In the genomic region with DNA sequence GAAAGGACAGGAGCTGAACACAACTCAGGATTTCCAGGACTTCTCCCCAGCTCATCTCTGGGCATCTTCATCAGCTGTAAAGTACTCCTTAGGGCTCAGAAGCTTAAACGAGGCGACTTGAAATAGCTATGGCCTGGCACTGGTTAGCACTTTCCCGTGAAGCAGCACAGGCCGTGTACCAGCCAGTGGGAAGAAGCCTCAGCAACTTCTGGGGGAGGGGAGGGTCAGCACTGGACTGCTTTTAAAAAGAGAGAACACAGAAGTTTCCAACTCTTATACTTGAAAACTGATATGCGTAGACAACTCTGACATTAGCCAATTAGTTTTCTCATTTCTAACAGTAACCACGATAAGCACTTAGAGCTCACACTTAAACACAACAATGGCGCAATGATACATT, we compare ENCODE assay signal across 9 mouse cellular contexts. TPM values are rescaled to one million over a fixed set of nuclear protein-coding genes. Genes with fewer than 3 reads are reported as not detected.
DNase-seq lines count a peak whose midpoint lies in the region; ATAC-seq lines count a peak whose summit lies in the region.
"Had no signal": no experiment of that assay in that cellular context is flagged by ENCODE, and none has a peak within 500 bp of the region (broad histone marks: within the 10 kb centered on the region; RNA-seq: fewer than 3 reads in every experiment).

No protein-coding gene starts in this region.

- WGBS in hindbrain, embryonic 10.5 days, result 61% methylated on average over 7 of the region's 7 CpGs
- 57% methylated on average over 7 of the region's 7 CpGs for WGBS in hindbrain, embryonic 11.5 days
- 35% methylated on average over 7 of the region's 7 CpGs for WGBS in embryonic facial prominence, embryonic 12.5 days
- WGBS in intestine, embryonic 15.5 days, result 37% methylated on average over 7 of the region's 7 CpGs
- 52% methylated on average over 7 of the region's 7 CpGs for whole genome bisulfite sequencing in midbrain, embryonic 15.5 days

- H3K4me2 ChIP-seq in hindbrain, embryonic 11.5 days (replicated peaks; ENCODE audit: low read depth, low read length), result no peak overlapping the region
- peak overlapping the region; percentile 59 for H3K4me2 ChIP-seq in embryonic facial prominence, embryonic 12.5 days (replicated peaks)
- H3K4me2 ChIP-seq in intestine, embryonic 15.5 days (replicated peaks), result peak overlapping the region; percentile 77
- H3K4me2 ChIP-seq in midbrain, embryonic 15.5 days, result peak overlapping the region; percentile 76; the same call in 1 of the 2 replicates

- no peak for DNase-seq in hindbrain, embryonic 10.5 days (ENCODE audit: low spot score)
- no peak for DNase-seq in hindbrain, embryonic 11.5 days (ENCODE audit: low spot score)
- no peak for DNase-seq in urinary bladder, postnatal 10 days (ENCODE audit: low spot score)
- no peak for DNase-seq in adrenal gland, adult (ENCODE audit: inconsistent age in 2 of 2, low spot score in 1 of 2)

- no peaks in the 10 kb centered on the region for H3K27me3 ChIP-seq in hindbrain, embryonic 10.5 days (ENCODE audit: insufficient read depth, poor library complexity, severe bottlenecking)
- no peaks in the 10 kb centered on the region for H3K27me3 ChIP-seq in hindbrain, embryonic 11.5 days (ENCODE audit: control insufficient read depth, insufficient read depth, low read length)
- H3K27me3 ChIP-seq in embryonic facial prominence, embryonic 12.5 days, result no peaks in the 10 kb centered on the region
- no peaks in the 10 kb centered on the region for H3K27me3 ChIP-seq in intestine, embryonic 15.5 days (replicated peaks)
- no peaks in the 10 kb centered on the region for H3K27me3 ChIP-seq in midbrain, embryonic 15.5 days (replicated peaks)

- H3K4me1 ChIP-seq in hindbrain, embryonic 10.5 days (replicated peaks), result peaks cover 24% of the 10 kb centered on the region
- no peaks in the 10 kb centered on the region for H3K4me1 ChIP-seq in hindbrain, embryonic 11.5 days (replicated peaks; ENCODE audit: control insufficient read depth, insufficient read depth, low read length)
- H3K4me1 ChIP-seq in embryonic facial prominence, embryonic 12.5 days, result peaks cover 13% of the 10 kb centered on the region
- H3K4me1 ChIP-seq in intestine, embryonic 15.5 days (replicated peaks), result peaks cover 6% of the 10 kb centered on the region; the same call in 1 of the 2 replicates
- H3K4me1 ChIP-seq in midbrain, embryonic 15.5 days, result peaks cover 24% of the 10 kb centered on the region

- no peaks in the 10 kb centered on the region for H3K36me3 ChIP-seq in hindbrain, embryonic 10.5 days
- H3K36me3 ChIP-seq in hindbrain, embryonic 11.5 days (ENCODE audit: control insufficient read depth, insufficient read depth, low read length), result no peaks in the 10 kb centered on the region
- H3K36me3 ChIP-seq in embryonic facial prominence, embryonic 12.5 days, result no peaks in the 10 kb centered on the region
- no peaks in the 10 kb centered on the region for H3K36me3 ChIP-seq in intestine, embryonic 15.5 days
- no peaks in the 10 kb centered on the region for H3K36me3 ChIP-seq in midbrain, embryonic 15.5 days (replicated peaks)
- H3K36me3 ChIP-seq: G1E had no signal

- H3K27ac ChIP-seq in hindbrain, embryonic 10.5 days, result no peak overlapping the region
- H3K27ac ChIP-seq in hindbrain, embryonic 11.5 days (ENCODE audit: low read depth, low read length), result no peak overlapping the region
- no peak overlapping the region for H3K27ac ChIP-seq in embryonic facial prominence, embryonic 12.5 days
- no peak overlapping the region for H3K27ac ChIP-seq in intestine, embryonic 15.5 days
- H3K27ac ChIP-seq in midbrain, embryonic 15.5 days, result no peak overlapping the region

- peak overlapping the region; percentile 79 for H3K4me3 ChIP-seq in hindbrain, embryonic 10.5 days
- no peak overlapping the region for H3K4me3 ChIP-seq in hindbrain, embryonic 11.5 days (ENCODE audit: low read depth, low read length)
- H3K4me3 ChIP-seq in embryonic facial prominence, embryonic 12.5 days, result peak overlapping the region; percentile 71
- H3K4me3 ChIP-seq in intestine, embryonic 15.5 days (replicated peaks), result peak overlapping the region; percentile 64
- peak overlapping the region; percentile 3; the same call in 1 of the 2 replicates for H3K4me3 ChIP-seq in midbrain, embryonic 15.5 days

- no peak overlapping the region for H3K9ac ChIP-seq in hindbrain, embryonic 11.5 days (ENCODE audit: low read depth, low read length)
- H3K9ac ChIP-seq in embryonic facial prominence, embryonic 12.5 days, result no peak overlapping the region
- 0 out of 2 replicates have a peak overlapping the region, but pooled peaks have one; percentile 5 for H3K9ac ChIP-seq in intestine, embryonic 15.5 days
- H3K9ac ChIP-seq in midbrain, embryonic 15.5 days, result no peak overlapping the region

- ATAC-seq in hindbrain, embryonic 11.5 days (ENCODE audit: low FRiP score), result no peak
- ATAC-seq in embryonic facial prominence, embryonic 12.5 days (ENCODE audit: insufficient number of reproducible peaks, insufficient read depth, low FRiP score, low TSS enrichment), result no peak
- ATAC-seq in intestine, embryonic 15.5 days, result no peak
- ATAC-seq in midbrain, embryonic 15.5 days (replicated peaks), result no peak
- ATAC-seq in cerebellum, adult (ENCODE audit: insufficient number of reproducible peaks, low FRiP score, low TSS enrichment), result no peak

- no peaks in the 10 kb centered on the region for H3K9me3 ChIP-seq in hindbrain, embryonic 10.5 days
- H3K9me3 ChIP-seq in hindbrain, embryonic 11.5 days (ENCODE audit: control insufficient read depth, low read length), result no peaks in the 10 kb centered on the region
- no peaks in the 10 kb centered on the region for H3K9me3 ChIP-seq in embryonic facial prominence, embryonic 12.5 days
- no peaks in the 10 kb centered on the region for H3K9me3 ChIP-seq in intestine, embryonic 15.5 days
- no peaks in the 10 kb centered on the region for H3K9me3 ChIP-seq in midbrain, embryonic 15.5 days
- H3K9me3 ChIP-seq: G1E had no signal

RNA-seq across cellular contexts. Expression of a gene that starts 2.5 kb away (rescaled TPM):
- 52.2 and 55.7 TPM in 2 replicates for polyA plus RNA-seq in hindbrain, embryonic 10.5 days (2016; fragmentation: Nextera tagmentation; extraction: Ambion mirVana)
- 71.7 and 75.6 TPM in 2 replicates for polyA plus RNA-seq in hindbrain, embryonic 11.5 days (2014; fragmentation: Nextera tagmentation; extraction: Ambion mirVana)
- 78.6 and 82.8 TPM in 2 replicates for polyA plus RNA-seq in embryonic facial prominence, embryonic 12.5 days (2016; fragmentation: Nextera tagmentation; extraction: Ambion mirVana)
- polyA plus RNA-seq in intestine, embryonic 15.5 days (2015; fragmentation: Nextera tagmentation; extraction: Ambion mirVana), result 99.9 and 116 TPM in 2 replicates
- 58.8 and 60.4 TPM in 2 replicates for polyA plus RNA-seq in midbrain, embryonic 15.5 days (2015; fragmentation: Nextera tagmentation; extraction: Ambion mirVana)
